In genomic region chr7:98842997-98843396, GRCm38 (mm10) we compare ENCODE assay signal across 19 mouse cellular contexts. TPM values are rescaled to one million over a fixed set of nuclear protein-coding genes. Genes with fewer than 3 reads are reported as not detected.
DNase-seq lines count a peak whose midpoint lies in the region; ATAC-seq and TF ChIP-seq lines count a peak whose summit lies in the region.
"Had no signal": no experiment of that assay in that cellular context is flagged by ENCODE, and none has a peak within 500 bp of the region (broad histone marks: within the 10 kb centered on the region; RNA-seq: fewer than 3 reads in every experiment).

No protein-coding gene starts in this region.

- H3K9ac ChIP-seq in heart, embryonic 13.5 days, result 0 out of 2 replicates have a peak overlapping the region, but pooled peaks have one; percentile 24
- H3K9ac ChIP-seq in embryonic facial prominence, embryonic 13.5 days, result no peak overlapping the region
- no peak overlapping the region for H3K9ac ChIP-seq in liver, postnatal 0 days (replicated peaks)
- H3K9ac ChIP-seq: forebrain, embryonic 12.5 days; heart, embryonic 15.5 days; hindbrain, embryonic 14.5 days had no signal

- no peak overlapping the region for H3K4me2 ChIP-seq in heart, embryonic 13.5 days
- H3K4me2 ChIP-seq in embryonic facial prominence, embryonic 13.5 days, result 0 out of 2 replicates have a peak overlapping the region, but pooled peaks have one; percentile 18
- no peak overlapping the region for H3K4me2 ChIP-seq in liver, postnatal 0 days (ENCODE audit: low read depth, low read length)
- H3K4me2 ChIP-seq: forebrain, embryonic 12.5 days; heart, embryonic 15.5 days; hindbrain, embryonic 14.5 days had no signal

- H3K27ac ChIP-seq in heart, embryonic 13.5 days (replicated peaks), result no peak overlapping the region
- H3K27ac ChIP-seq in embryonic facial prominence, embryonic 13.5 days, result no peak overlapping the region
- no peak overlapping the region for H3K27ac ChIP-seq in liver, postnatal 0 days (ENCODE audit: low read depth)
- H3K27ac ChIP-seq: forebrain, embryonic 12.5 days; heart, embryonic 15.5 days; hindbrain, embryonic 14.5 days had no signal

- TF ChIP-seq CTCF in liver, postnatal 0 days (IDR thresholded peaks at IDR 0.05; ENCODE audit: low read depth), result no peak

- TF ChIP-seq EP300 in liver, postnatal 0 days (IDR thresholded peaks at IDR 0.05; ENCODE audit: low read depth), result no peak

- peaks cover 12% of the 10 kb centered on the region; the same call in 1 of the 2 replicates for H3K36me3 ChIP-seq in heart, embryonic 13.5 days
- 0 out of 2 replicates have a peak, but pooled peaks cover 5% of the 10 kb centered on the region for H3K36me3 ChIP-seq in embryonic facial prominence, embryonic 13.5 days
- no peaks in the 10 kb centered on the region for H3K36me3 ChIP-seq in liver, postnatal 0 days (replicated peaks; ENCODE audit: insufficient read depth, low read length)
- H3K36me3 ChIP-seq: forebrain, embryonic 12.5 days; heart, embryonic 15.5 days; hindbrain, embryonic 10.5 days had no signal

- 74% methylated on average over 3 of the region's 3 CpGs for WGBS in heart, embryonic 13.5 days
- 70% methylated on average over 3 of the region's 3 CpGs for WGBS in embryonic facial prominence, embryonic 13.5 days
- 88% methylated on average over 3 of the region's 3 CpGs for WGBS in large intestine, adult 2 months
- WGBS in liver, postnatal 0 days (ENCODE audit: insufficient replicate concordance), result 72% methylated on average over 3 of the region's 3 CpGs

- intact Hi-C loops in heart, postnatal 36 days (cut with DNase I), result no loop called here

- H3K9me3 ChIP-seq in heart, embryonic 13.5 days, result no peaks in the 10 kb centered on the region
- H3K9me3 ChIP-seq in embryonic facial prominence, embryonic 13.5 days, result no peaks in the 10 kb centered on the region
- no peaks in the 10 kb centered on the region for H3K9me3 ChIP-seq in liver, postnatal 0 days (ENCODE audit: low read length)
- H3K9me3 ChIP-seq: forebrain, embryonic 12.5 days; heart, embryonic 15.5 days; hindbrain, embryonic 10.5 days had no signal

- DNase-seq in heart, postnatal 36 days, result no peak
- DNase-seq in large intestine, adult 2 months (ENCODE audit: low read depth, low spot score), result peak; percentile 43
- no peak for DNase-seq in liver, postnatal 0 days
- DNase-seq in layer of hippocampus, postnatal 36 days, result no peak
- DNase-seq: adrenal gland, postnatal 25 days; cerebellum, adult 18-20 months; cerebellum, adult 9-11 months; gastrocnemius, postnatal 14 days; heart, postnatal 14 days had no signal

- H3K4me3 ChIP-seq in heart, embryonic 13.5 days, result no peak overlapping the region
- H3K4me3 ChIP-seq in embryonic facial prominence, embryonic 13.5 days, result no peak overlapping the region
- no peak overlapping the region for H3K4me3 ChIP-seq in liver, postnatal 0 days (ENCODE audit: low read depth, low read length)
- H3K4me3 ChIP-seq: forebrain, embryonic 12.5 days; heart, embryonic 15.5 days; hindbrain, embryonic 10.5 days had no signal

- no peak for ATAC-seq in heart, embryonic 13.5 days (ENCODE audit: extremely low read depth, insufficient number of reproducible peaks, low FRiP score, low TSS enrichment)
- ATAC-seq in embryonic facial prominence, embryonic 13.5 days (ENCODE audit: insufficient number of reproducible peaks, insufficient read depth, low FRiP score, low TSS enrichment, low read depth), result no peak
- no peak for ATAC-seq in liver, postnatal 0 days
- ATAC-seq: activated CD4-positive, CD25-positive, alpha-beta regulatory T cell, adult 4 months; forebrain, embryonic 16.5 days; Patski had no signal

- H3K4me1 ChIP-seq in heart, embryonic 13.5 days, result peaks cover 63% of the 10 kb centered on the region
- peaks cover 61% of the 10 kb centered on the region for H3K4me1 ChIP-seq in embryonic facial prominence, embryonic 13.5 days
- H3K4me1 ChIP-seq in liver, postnatal 0 days (ENCODE audit: insufficient read depth), result peaks cover 6% of the 10 kb centered on the region

- peaks cover 4% of the 10 kb centered on the region; the same call in 1 of the 2 replicates for H3K27me3 ChIP-seq in heart, embryonic 13.5 days (replicated peaks)
- H3K27me3 ChIP-seq in embryonic facial prominence, embryonic 13.5 days, result peaks cover 59% of the 10 kb centered on the region
- peaks cover 41% of the 10 kb centered on the region for H3K27me3 ChIP-seq in liver, postnatal 0 days (ENCODE audit: insufficient read depth, low read length)

RNA-seq across cellular contexts. Expression of gene Wnt11, which starts 8.1 kb away (rescaled TPM):
- polyA plus RNA-seq in heart, embryonic 13.5 days (2015; fragmentation: Nextera tagmentation; extraction: Ambion mirVana), result 15.8 and 17.4 TPM in 2 replicates
- total RNA-seq in heart, postnatal 36 days (2021), result 1 to 10 TPM; 5.1 to 9.2 TPM
- polyA plus RNA-seq in embryonic facial prominence, embryonic 13.5 days (2015; fragmentation: Nextera tagmentation; extraction: Ambion mirVana), result 10.8 and 12.4 TPM in 2 replicates
- 2.0 and 3.2 TPM in 2 replicates for polyA plus RNA-seq in large intestine, adult 2 months (2012; rRNA removed)
- 0.12 and 0.40 TPM in 2 replicates for polyA plus RNA-seq in liver, postnatal 0 days (2015; fragmentation: Nextera tagmentation; extraction: Ambion mirVana)
- 1 to 10 TPM; 1.6 to 2.0 TPM for total RNA-seq in layer of hippocampus, postnatal 36 days (2021)
- total RNA-seq: granulocyte monocyte progenitor cell, adult 5-6 weeks had no signal
- polyA plus RNA-seq: activated CD4-positive, CD25-positive, alpha-beta regulatory T cell, adult 4 months had no signal
